Mouse (Mus musculus) MEL (cell line): ENCODE measurements around the gene Gabrg3. TPM values are rescaled to one million over a fixed set of nuclear protein-coding genes. Genes with fewer than 3 reads are reported as not detected.

Experiments
- DNase-seq: peaks from one replicate; pipeline ENCODE4 v3.0.0; 2011; ENCODE audit warnings: low read depth, low spot score
- H3K27ac ChIP-seq: 2 replicates; pipeline ENCODE4 v1.5.1; 2012; ENCODE audit warnings: low read depth, mild to moderate bottlenecking, control low read depth, low read length, moderate library complexity; ENCODE audit not compliant: control insufficient read depth
- H3K27me3 ChIP-seq, 2 experiments: fragments of 150-350 bp in 1 of 2; sonication (generic) in 1 of 2; 2 replicates each; pipeline ENCODE4 v1.6.1; 2012; ENCODE audit warnings: low read length in 2 of 2, mild to moderate bottlenecking in 2 of 2, improper control_type of control experiment in 1 of 2, moderate library complexity in 1 of 2; ENCODE audit not compliant: insufficient read depth in 2 of 2, control insufficient read depth in 1 of 2
- H3K36me3 ChIP-seq, 2 experiments: 2 replicates each; pipeline ENCODE4 v1.6.1; 2012 to 2014; ENCODE audit warnings: low read length in 2 of 2, improper control_type of control experiment in 1 of 2, inconsistent platforms in 1 of 2, mild to moderate bottlenecking in 1 of 2; ENCODE audit not compliant: insufficient read depth in 2 of 2, control insufficient read depth in 1 of 2
- H3K4me1 ChIP-seq, 2 experiments: fragments of 150-350 bp in 1 of 2; sonication (generic) in 1 of 2; 2 replicates each; pipeline ENCODE4 v1.6.1; 2012; ENCODE audit warnings: low read length in 2 of 2, improper control_type of control experiment in 1 of 2, mild to moderate bottlenecking in 1 of 2; ENCODE audit not compliant: insufficient read depth in 2 of 2, control insufficient read depth in 1 of 2
- H3K4me3 ChIP-seq, 2 experiments: fragments of 150-350 bp in 1 of 2; sonication (generic) in 1 of 2; 2 replicates each; pipeline ENCODE4 v1.5.1; 2012; ENCODE audit warnings: low read depth in 2 of 2, low read length in 2 of 2, mild to moderate bottlenecking in 2 of 2, moderate library complexity in 2 of 2, control low read depth in 1 of 2, improper control_type of control experiment in 1 of 2; ENCODE audit not compliant: control insufficient read depth in 1 of 2, insufficient read depth in 1 of 2
- H3K79me2 ChIP-seq: 2 replicates; pipeline ENCODE4 v1.6.1; 2012; ENCODE audit warnings: mild to moderate bottlenecking, low read length, moderate library complexity; ENCODE audit not compliant: control insufficient read depth, poor library complexity, insufficient read depth
- H3K9ac ChIP-seq: 2 replicates; pipeline ENCODE4 v1.6.1; 2012; ENCODE audit warnings: low read depth, mild to moderate bottlenecking, control low read depth, low read length, moderate library complexity; ENCODE audit not compliant: control insufficient read depth, poor library complexity, severe bottlenecking
- H3K9me3 ChIP-seq: fragments of 150-350 bp; sonication (generic); replicated peaks from 2 replicates; pipeline ENCODE4 v1.6.1; 2012; ENCODE audit warnings: mild to moderate bottlenecking, low read length, improper control_type of control experiment, moderate library complexity; ENCODE audit not compliant: insufficient read depth
- BHLHE40 ChIP-seq: IDR thresholded peaks from 2 replicates; pipeline ENCODE4 v1.6.1; 2012; ENCODE audit warnings: low read depth, mild to moderate bottlenecking, inconsistent platforms, low read length, improper control_type of control experiment, borderline replicate concordance
- E2F4 ChIP-seq: IDR thresholded peaks from 2 replicates; pipeline ENCODE4 v1.6.1; 2011; ENCODE audit warnings: low read depth, low read length, improper control_type of control experiment, borderline replicate concordance
- ETS1 ChIP-seq: IDR thresholded peaks from 2 replicates; pipeline ENCODE4 v1.6.1; 2012; ENCODE audit warnings: low read depth, mild to moderate bottlenecking, inconsistent platforms, low read length, improper control_type of control experiment, moderate library complexity
- GABPA ChIP-seq: IDR thresholded peaks from 2 replicates; pipeline ENCODE4 v1.6.1; 2012; ENCODE audit warnings: low read depth, mild to moderate bottlenecking, inconsistent platforms, low read length, improper control_type of control experiment, moderate library complexity
- KAT2A ChIP-seq: conservative IDR thresholded peaks from 2 replicates; pipeline ENCODE4 v1.6.1; 2012; ENCODE audit warnings: low read depth, low read length, improper control_type of control experiment, inconsistent platforms
- MAX ChIP-seq: IDR thresholded peaks from 2 replicates; pipeline ENCODE4 v1.6.1; 2011; ENCODE audit warnings: low read length, improper control_type of control experiment
- MEF2A ChIP-seq: IDR thresholded peaks from 2 replicates; pipeline ENCODE4 v1.6.1; 2014; ENCODE audit warnings: low read depth, mild to moderate bottlenecking, inconsistent platforms, low read length, improper control_type of control experiment; ENCODE audit not compliant: poor library complexity, insufficient replicate concordance, severe bottlenecking; ENCODE audit errors: extremely low read depth
- NELFE ChIP-seq: IDR thresholded peaks from 2 replicates; pipeline ENCODE4 v1.6.1; 2011; ENCODE audit warnings: low read depth, low read length, improper control_type of control experiment
- NRF1 ChIP-seq: IDR thresholded peaks from 2 replicates; pipeline ENCODE4 v1.6.1; 2014; ENCODE audit warnings: low read depth, mild to moderate bottlenecking, inconsistent platforms, low read length, improper control_type of control experiment, moderate library complexity; ENCODE audit not compliant: poor library complexity, insufficient read depth, severe bottlenecking
- POLR2A ChIP-seq, 2 experiments: IDR thresholded peaks; 2 replicates each; pipeline ENCODE4 v1.6.1; 2011 to 2012; ENCODE audit warnings: low read length in 2 of 2, mild to moderate bottlenecking in 2 of 2, control low read depth in 1 of 2, improper control_type of control experiment in 1 of 2, low read depth in 1 of 2, moderate library complexity in 1 of 2; ENCODE audit not compliant: control insufficient read depth in 1 of 2, insufficient read depth in 1 of 2, poor library complexity in 1 of 2
- POLR2AphosphoS5 ChIP-seq: IDR thresholded peaks from 2 replicates; pipeline ENCODE4 v1.6.1; 2012; ENCODE audit warnings: low read depth, borderline replicate concordance, mild to moderate bottlenecking, inconsistent platforms, low read length, moderate library complexity, mixed read lengths
- RCOR1 ChIP-seq: IDR thresholded peaks from 2 replicates; pipeline ENCODE4 v1.6.1; 2012; ENCODE audit warnings: low read depth, mild to moderate bottlenecking, inconsistent platforms, low read length, improper control_type of control experiment
- SIN3A ChIP-seq: IDR thresholded peaks from 2 replicates; pipeline ENCODE4 v1.6.1; 2012; ENCODE audit warnings: low read length, improper control_type of control experiment, inconsistent platforms
- SMC3 ChIP-seq: IDR thresholded peaks from 2 replicates; pipeline ENCODE4 v1.6.1; 2011; ENCODE audit warnings: low read depth, low read length, improper control_type of control experiment
- TCF12 ChIP-seq: IDR thresholded peaks from 2 replicates; pipeline ENCODE4 v1.6.1; 2014; ENCODE audit warnings: low read depth, mild to moderate bottlenecking, inconsistent platforms, low read length, improper control_type of control experiment, moderate library complexity
- USF1 ChIP-seq: IDR thresholded peaks from 2 replicates; pipeline ENCODE4 v1.6.1; 2014; ENCODE audit warnings: low read depth, mild to moderate bottlenecking, inconsistent platforms, low read length, improper control_type of control experiment, moderate library complexity
- ZNF384 ChIP-seq: IDR thresholded peaks from 2 replicates; pipeline ENCODE4 v1.6.1; 2012; ENCODE audit warnings: low read depth, mild to moderate bottlenecking, inconsistent platforms, low read length, improper control_type of control experiment
- polyA plus RNA-seq, 2 experiments: library from polyadenylated mRNA; stranded (reverse) in 1 of 2; unstranded in 1 of 2; fragments of >175 nt in 1 of 2; fragments of >200 nt in 1 of 2; gene quantifications; 2 replicates each; pipeline versions ENCODE4 v1.2.1 to v1.2.4; 2012; ENCODE audit warnings: low replicate concordance in 2 of 2, low read depth in 1 of 2; ENCODE audit not compliant: insufficient read length in 2 of 2, insufficient read depth in 1 of 2, missing spikeins in 1 of 2
- total RNA-seq: library from RNA; depleted of rRNA; stranded (reverse); fragments of 300-350 nt; gene quantifications from 2 replicates; pipeline ENCODE4 v1.2.3, GENCODE M21; 2012

The Gabrg3 gene
- total and polyA plus RNA-seq, 3 experiments, result not detected

DNA sequence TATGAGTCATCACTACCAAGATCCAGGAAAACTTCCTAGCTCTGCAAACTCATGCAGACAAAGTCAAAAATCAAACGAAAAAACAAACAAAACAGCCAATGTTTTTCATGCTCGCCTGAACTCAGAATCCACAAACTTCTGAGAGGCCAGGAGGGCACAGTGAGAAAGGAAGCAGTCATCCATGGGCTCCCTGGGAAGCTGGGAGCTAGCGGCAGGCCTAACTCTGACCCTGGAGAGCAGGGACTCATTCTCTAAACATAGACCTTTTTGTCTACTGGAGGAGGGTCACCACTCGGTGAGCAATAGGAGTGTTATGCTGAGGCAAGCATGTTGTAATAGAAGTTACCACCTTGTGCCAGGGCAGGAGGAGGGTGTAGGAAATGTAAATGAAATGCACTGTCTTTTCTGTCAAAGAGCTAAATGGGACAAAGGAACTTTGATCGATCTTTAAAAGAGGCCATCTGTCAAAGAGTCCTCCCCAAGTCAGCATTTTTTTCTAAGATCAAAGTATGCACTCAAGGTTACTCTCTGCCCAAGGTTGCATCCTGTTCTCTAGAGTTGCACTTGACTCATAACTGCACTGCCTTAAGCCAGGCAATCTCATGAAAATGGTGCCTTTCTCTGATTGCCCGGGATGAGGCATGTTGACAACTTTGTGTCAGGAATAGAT is 29.0 kb downstream of the Gabrg3 start:
- Histone ChIP-seq H3K36me3 (no peaks in the 10 kb centered on the region), H3K4me3 (no peak overlapping the region), H3K27me3 (no peaks in the 10 kb centered on the region), H3K9me3 (no peaks in the 10 kb centered on the region), H3K4me1 (no peaks in the 10 kb centered on the region), H3K79me2 (no peaks in the 10 kb centered on the region), H3K9ac (no peak overlapping the region), H3K27ac (no peak overlapping the region)
- no peak for DNase-seq
- TF ChIP-seq ZNF384 (no peak), POLR2AphosphoS5 (no peak), SIN3A (no peak), RCOR1 (no peak), ETS1 (no peak), NRF1 (no peak), SMC3 (no peak), BHLHE40 (no peak), MAX (no peak), MEF2A (no peak), KAT2A (no peak), USF1 (no peak), POLR2A (IDR thresholded peaks at IDR 0.05; ENCODE audit: control insufficient read depth in 1 of 2, insufficient read depth in 1 of 2, low read depth in 1 of 2, low read length in 2 of 2, poor library complexity in 1 of 2) (no peak), E2F4 (no peak), GABPA (no peak), TCF12 (no peak), NELFE (no peak)

DNA sequence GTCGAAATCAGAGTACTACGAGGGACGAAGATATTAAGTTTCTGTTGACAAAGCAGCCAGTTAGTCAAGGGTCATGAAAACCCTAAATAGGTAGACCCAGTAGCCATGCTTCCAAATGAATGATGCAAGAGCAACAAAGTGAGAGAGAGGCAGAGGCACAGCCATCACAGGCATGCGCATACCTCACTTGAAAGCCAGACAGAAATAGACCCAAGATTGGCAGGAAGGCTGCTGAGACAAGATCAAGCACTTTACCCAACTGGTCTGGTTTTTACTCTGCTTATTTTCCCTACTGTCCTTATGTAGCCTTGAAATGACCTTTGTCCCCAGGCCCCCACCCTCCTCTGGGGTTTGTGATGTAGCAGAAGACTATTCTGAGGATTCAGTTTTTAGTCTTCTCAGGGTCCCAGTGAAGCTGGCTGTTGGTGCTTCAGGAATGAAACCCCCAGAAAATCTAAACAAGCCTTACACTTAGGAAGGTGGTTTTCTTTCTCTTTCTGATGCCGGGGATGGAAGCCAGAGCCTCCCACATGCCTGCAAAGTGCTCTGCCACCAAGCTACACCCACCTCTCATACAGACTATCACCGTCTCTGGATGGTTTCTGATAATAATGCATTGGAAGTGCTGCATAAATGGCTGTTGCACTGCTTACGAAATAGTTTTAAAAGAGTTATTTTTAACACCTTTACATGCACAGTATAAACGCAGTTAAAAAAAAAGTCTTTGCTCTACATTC is 30.3 kb downstream of the Gabrg3 start:
- Histone ChIP-seq H3K4me3 (no peak overlapping the region), H3K27me3 (no peaks in the 10 kb centered on the region), H3K9me3 (no peaks in the 10 kb centered on the region), H3K9ac (no peak overlapping the region), H3K27ac (no peak overlapping the region), H3K79me2 (no peaks in the 10 kb centered on the region), H3K4me1 (no peaks in the 10 kb centered on the region), H3K36me3 (no peaks in the 10 kb centered on the region)
- no peak for DNase-seq
- no peak for TF ChIP-seq MAX
